Mouse (Mus musculus) neural tube, embryonic 11.5 days (tissue): ENCODE data around the gene Xkr8. TPM values are rescaled to one million over a fixed set of nuclear protein-coding genes. Genes with fewer than 3 reads are reported as not detected.
"Not testable (repeated sequence)": the region's sequence is repeated elsewhere in the genome, so short reads cannot be mapped to it uniquely, and the experiment has no call there.

Source experiments
- ATAC-seq: fragments of 200-750 bp; cut with Nextera tagmentation; 2 replicates; pipeline ENCODE4 v1.8.0; 2017; ENCODE audit warnings: moderate number of reproducible peaks, mild to moderate bottlenecking, moderate TSS enrichment, moderate library complexity; ENCODE audit not compliant: insufficient read depth, low FRiP score, low TSS enrichment
- DNase-seq: peaks from one replicate; pipeline ENCODE4 v3.0.0-alpha.2; 2015; ENCODE audit warnings: low spot score
- H3K27ac ChIP-seq: fragments of 300-500 bp; sonication (generic); 2 replicates; pipeline ENCODE4 v1.5.1; 2014; ENCODE audit warnings: low read depth, mild to moderate bottlenecking, low read length
- H3K27me3 ChIP-seq: fragments of 300-500 bp; sonication (generic); 2 replicates; pipeline ENCODE4 v1.6.1; 2014; ENCODE audit warnings: mild to moderate bottlenecking, low read length, mixed read lengths; ENCODE audit not compliant: control insufficient read depth, insufficient read depth
- H3K36me3 ChIP-seq: fragments of 300-500 bp; sonication (generic); 2 replicates; pipeline ENCODE4 v1.6.1; 2014; ENCODE audit warnings: mild to moderate bottlenecking, low read length, moderate library complexity, mixed read lengths; ENCODE audit not compliant: control insufficient read depth, insufficient read depth
- H3K4me1 ChIP-seq: fragments of 300-500 bp; sonication (generic); 2 replicates; pipeline ENCODE4 v1.6.1; 2014; ENCODE audit warnings: low read length, mixed read lengths; ENCODE audit not compliant: control insufficient read depth, insufficient read depth
- H3K4me2 ChIP-seq: fragments of 300-500 bp; sonication (generic); 2 replicates; pipeline ENCODE4 v1.6.1; 2014; ENCODE audit warnings: low read depth, mild to moderate bottlenecking, moderate library complexity
- H3K4me3 ChIP-seq: fragments of 300-500 bp; sonication (generic); 2 replicates; pipeline ENCODE4 v1.5.1; 2014; ENCODE audit warnings: low read depth, low read length
- H3K9ac ChIP-seq: fragments of 300-500 bp; sonication (generic); 2 replicates; pipeline ENCODE4 v1.6.1; 2014; ENCODE audit warnings: mild to moderate bottlenecking, low read length
- H3K9me3 ChIP-seq: fragments of 300-500 bp; sonication (generic); 2 replicates; pipeline ENCODE4 v1.6.1; 2016; ENCODE audit warnings: low read length; ENCODE audit not compliant: control insufficient read depth
- WGBS: fragments of 180-500 bp; shearing (Covaris S2); extraction: QIAGEN DNeasy Blood & Tissue Kit; methylation state at CpG from one replicate; pipeline ENCODE4 v1.1.7; 2014; 5-methylcytosine and 5-hydroxymethylcytosine counted together
- polyA plus RNA-seq: library from polyadenylated mRNA; unstranded; fragments of >200 nt; fragmentation: Nextera tagmentation; extraction: Ambion mirVana; gene quantifications from 2 replicates; pipeline ENCODE4 v1.2.1, GENCODE M21; 2014

The Xkr8 gene
- polyA plus RNA-seq, result 4.2 and 4.6 TPM in 2 replicates

DNA sequence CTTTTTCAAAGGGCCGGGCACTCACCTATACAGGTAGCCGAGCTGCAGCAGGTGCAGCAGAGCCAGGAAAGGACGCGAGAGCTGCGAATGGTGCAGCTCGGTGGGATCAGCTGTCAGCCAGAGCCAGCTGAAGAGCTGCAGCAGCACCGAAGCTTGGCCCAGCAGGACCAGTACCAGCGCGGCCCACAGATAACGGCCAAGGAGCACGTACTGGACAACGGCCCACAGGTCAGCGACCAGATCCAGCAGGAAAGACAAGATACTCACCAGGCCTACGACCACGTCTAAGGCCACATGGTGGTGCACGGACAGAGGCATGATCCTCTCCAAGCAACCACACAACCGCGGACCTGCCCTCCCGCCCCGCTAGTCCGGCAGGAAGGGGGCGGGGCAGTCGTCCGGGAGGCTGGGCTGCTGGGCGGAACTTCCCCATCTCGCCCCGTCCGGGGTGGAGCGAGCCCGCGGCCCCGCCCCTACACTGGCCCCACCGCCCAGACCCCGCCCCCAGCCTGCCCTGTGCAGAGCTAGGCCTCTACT, at the start of gene Xkr8:
Gene Xkr8 (minus strand): TSS at position 399 of the 537 bp plus-strand sequence.
- peak; percentile 89 for DNase-seq
- H3K27ac ChIP-seq, result no peak within 1 kb of the TSS

DNA sequence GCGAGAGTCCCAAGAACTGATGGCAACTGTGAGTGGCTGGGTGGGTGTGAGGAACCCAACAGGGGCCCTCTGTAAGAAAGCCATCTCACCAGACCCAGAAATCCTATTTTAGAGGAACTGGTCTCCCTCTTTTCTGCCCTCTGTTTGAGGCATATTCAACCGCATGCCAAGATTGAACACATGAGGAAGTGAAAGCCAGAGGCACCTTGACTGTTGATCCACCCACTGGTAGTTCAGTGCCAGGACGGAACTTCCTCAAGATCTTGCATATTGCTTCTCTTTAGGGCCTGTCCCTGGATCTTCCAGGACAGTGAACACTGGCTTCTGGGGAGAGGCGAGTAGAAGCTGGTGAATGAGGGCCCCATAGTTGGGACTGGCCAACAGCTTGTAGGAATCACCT, 47.9 kb upstream of the Xkr8 start:
- H3K4me3 ChIP-seq, result no peak overlapping the region
- WGBS, result 93% methylated on average over 4 of the region's 4 CpGs
- H3K4me2 ChIP-seq, result no peak overlapping the region
- DNase-seq (no peak), ATAC-seq (no peak)
- H3K4me1 ChIP-seq, result no peaks in the 10 kb centered on the region
- no peaks in the 10 kb centered on the region for H3K9me3 ChIP-seq
- no peaks in the 10 kb centered on the region for H3K27me3 ChIP-seq
- no peak overlapping the region for H3K9ac ChIP-seq
- H3K27ac ChIP-seq, result no peak overlapping the region
- peaks cover 20% of the 10 kb centered on the region for H3K36me3 ChIP-seq

More for the DNA sequence above, at the start of gene Xkr8:
- WGBS, result 2% methylated on average over 34 of the region's 34 CpGs
- no peaks in the 10 kb centered on the region for H3K27me3 ChIP-seq
- H3K4me2 ChIP-seq, result peak within 1 kb of the TSS; percentile 91
- peak within 1 kb of the TSS; percentile 49 for H3K4me3 ChIP-seq
- no peaks in the 10 kb centered on the region for H3K9me3 ChIP-seq
- ATAC-seq, result peak; percentile 88
- H3K4me1 ChIP-seq, result no peaks in the 10 kb centered on the region
- H3K9ac ChIP-seq, result peak within 1 kb of the TSS; percentile 63
- 0 out of 2 replicates have a peak, but pooled peaks cover 2% of the 10 kb centered on the region for H3K36me3 ChIP-seq

DNA sequence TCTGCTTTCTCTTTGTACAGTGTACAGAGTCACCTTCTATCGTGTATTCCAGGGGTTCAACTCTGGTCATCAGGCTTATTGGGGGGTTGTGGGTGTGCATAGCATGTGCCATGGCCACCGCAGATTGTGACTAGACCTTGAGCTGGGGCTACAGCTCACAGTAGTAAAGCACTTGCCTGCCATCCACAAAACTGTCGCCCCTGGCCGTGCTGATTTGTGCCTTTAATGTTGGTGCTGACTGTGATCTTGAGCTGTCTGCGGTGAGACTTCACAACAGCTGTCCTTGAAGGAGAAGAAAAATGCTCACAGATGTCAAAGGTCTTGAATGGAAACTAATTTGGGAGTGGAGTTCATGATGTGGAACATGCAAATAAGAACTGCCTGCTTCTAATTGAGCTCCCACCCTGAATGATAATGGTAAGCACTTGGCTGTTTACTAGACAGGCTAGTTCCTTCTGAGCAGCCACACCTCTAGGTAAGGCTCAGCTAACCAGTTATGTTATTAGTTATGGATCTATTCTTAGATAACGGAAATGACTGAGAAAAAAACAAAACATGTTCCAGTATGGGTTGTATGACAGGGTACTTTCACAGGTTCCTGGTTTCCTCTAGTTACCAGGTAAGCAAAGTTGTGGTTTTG, 46.3 kb upstream of the Xkr8 start:
- Histone ChIP-seq H3K9me3 (no peaks in the 10 kb centered on the region), H3K4me2 (no peak overlapping the region), H3K27me3 (no peaks in the 10 kb centered on the region), H3K4me3 (no peak overlapping the region), H3K9ac (no peak overlapping the region), H3K36me3 (peaks cover 22% of the 10 kb centered on the region), H3K4me1 (no peaks in the 10 kb centered on the region), H3K27ac (no peak overlapping the region)
- WGBS, result 95% methylated on average over 6 of the region's 6 CpGs
- DNase-seq (no peak), ATAC-seq (no peak)

DNA sequence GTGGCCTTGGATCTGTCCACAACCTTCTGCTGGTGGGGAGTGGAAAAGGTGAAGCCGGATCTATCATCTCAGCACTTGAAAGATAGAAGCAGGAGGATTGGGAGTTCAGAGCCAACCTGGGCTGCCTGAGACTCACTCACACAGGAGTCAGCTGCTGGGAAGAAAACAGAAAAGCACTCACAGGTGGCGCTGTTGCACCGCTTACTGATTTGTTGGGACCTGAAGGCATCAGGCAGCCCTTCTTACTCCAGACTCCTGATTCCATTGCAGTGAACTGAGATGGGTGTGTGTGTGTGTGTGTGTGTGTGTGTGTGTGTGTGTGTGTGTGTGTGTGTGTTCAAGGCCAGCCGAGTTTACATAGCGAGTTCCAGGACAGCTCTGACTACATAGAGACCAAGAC, 44.4 kb upstream of the Xkr8 start:
- Histone ChIP-seq H3K9ac (no peak overlapping the region), H3K4me2 (no peak overlapping the region), H3K9me3 (no peaks in the 10 kb centered on the region), H3K27ac (no peak overlapping the region), H3K4me3 (no peak overlapping the region), H3K4me1 (no peaks in the 10 kb centered on the region), H3K36me3 (peaks cover 28% of the 10 kb centered on the region), H3K27me3 (no peaks in the 10 kb centered on the region)
- no peak for ATAC-seq
- 91% methylated on average over 5 of the region's 5 CpGs for WGBS
- DNase-seq, result peak; percentile 51

DNA sequence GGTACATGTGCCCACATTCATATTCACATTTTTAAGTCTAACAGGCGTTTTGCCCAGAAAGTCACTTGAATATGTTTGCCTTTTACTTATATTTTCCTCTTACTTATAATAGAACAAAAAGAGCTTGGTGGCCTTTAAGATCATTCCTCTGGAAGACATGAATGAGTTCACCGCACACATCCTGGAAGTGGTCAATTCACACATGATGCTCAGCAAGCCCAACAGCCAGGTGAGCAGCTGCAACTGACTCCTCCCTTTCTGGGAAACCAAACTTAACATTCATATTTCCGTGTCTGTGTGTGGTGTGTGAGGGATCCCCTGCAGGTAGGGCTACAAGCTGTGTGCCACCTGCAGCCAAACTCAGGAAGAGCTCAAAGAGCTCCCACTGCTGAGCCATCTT, 42.6 kb upstream of the Xkr8 start:
- no peaks in the 10 kb centered on the region for H3K9me3 ChIP-seq
- no peaks in the 10 kb centered on the region for H3K27me3 ChIP-seq
- ATAC-seq (no peak), DNase-seq (no peak)
- no peak overlapping the region for H3K27ac ChIP-seq
- H3K4me2 ChIP-seq, result no peak overlapping the region
- WGBS, result 88% methylated on average over 3 of the region's 3 CpGs
- no peaks in the 10 kb centered on the region for H3K4me1 ChIP-seq
- peaks cover 28% of the 10 kb centered on the region for H3K36me3 ChIP-seq
- no peak overlapping the region for H3K4me3 ChIP-seq
- no peak overlapping the region for H3K9ac ChIP-seq

DNA sequence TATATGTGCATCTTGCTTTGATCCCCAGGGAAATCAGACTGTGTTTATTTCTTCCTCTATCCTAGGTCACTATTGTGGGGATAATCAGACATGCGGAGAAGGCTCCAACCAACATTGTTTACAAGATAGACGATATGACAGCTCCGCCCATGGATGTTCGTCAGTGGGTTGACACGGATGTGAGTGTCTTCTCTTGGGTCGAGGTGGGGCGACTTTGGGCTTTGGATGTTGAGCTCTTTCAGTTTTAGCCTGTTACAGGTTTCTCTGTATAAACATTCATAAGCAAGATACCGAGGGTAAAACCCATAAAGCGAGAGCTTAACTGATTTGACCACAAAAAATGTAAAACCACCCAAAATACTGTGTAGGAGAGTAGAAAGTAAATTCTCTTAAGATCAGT, 39.4 kb upstream of the Xkr8 start:
- no peaks in the 10 kb centered on the region for H3K27me3 ChIP-seq
- H3K9me3 ChIP-seq, result no peaks in the 10 kb centered on the region
- DNase-seq (no peak), ATAC-seq (no peak)
- no peak overlapping the region for H3K27ac ChIP-seq
- no peak overlapping the region for H3K4me2 ChIP-seq
- peaks cover 19% of the 10 kb centered on the region for H3K36me3 ChIP-seq
- peaks cover 4% of the 10 kb centered on the region; the same call in 1 of the 2 replicates for H3K4me1 ChIP-seq
- H3K4me3 ChIP-seq, result no peak overlapping the region
- 91% methylated on average over 9 of the region's 9 CpGs for WGBS
- H3K9ac ChIP-seq, result no peak overlapping the region

DNA sequence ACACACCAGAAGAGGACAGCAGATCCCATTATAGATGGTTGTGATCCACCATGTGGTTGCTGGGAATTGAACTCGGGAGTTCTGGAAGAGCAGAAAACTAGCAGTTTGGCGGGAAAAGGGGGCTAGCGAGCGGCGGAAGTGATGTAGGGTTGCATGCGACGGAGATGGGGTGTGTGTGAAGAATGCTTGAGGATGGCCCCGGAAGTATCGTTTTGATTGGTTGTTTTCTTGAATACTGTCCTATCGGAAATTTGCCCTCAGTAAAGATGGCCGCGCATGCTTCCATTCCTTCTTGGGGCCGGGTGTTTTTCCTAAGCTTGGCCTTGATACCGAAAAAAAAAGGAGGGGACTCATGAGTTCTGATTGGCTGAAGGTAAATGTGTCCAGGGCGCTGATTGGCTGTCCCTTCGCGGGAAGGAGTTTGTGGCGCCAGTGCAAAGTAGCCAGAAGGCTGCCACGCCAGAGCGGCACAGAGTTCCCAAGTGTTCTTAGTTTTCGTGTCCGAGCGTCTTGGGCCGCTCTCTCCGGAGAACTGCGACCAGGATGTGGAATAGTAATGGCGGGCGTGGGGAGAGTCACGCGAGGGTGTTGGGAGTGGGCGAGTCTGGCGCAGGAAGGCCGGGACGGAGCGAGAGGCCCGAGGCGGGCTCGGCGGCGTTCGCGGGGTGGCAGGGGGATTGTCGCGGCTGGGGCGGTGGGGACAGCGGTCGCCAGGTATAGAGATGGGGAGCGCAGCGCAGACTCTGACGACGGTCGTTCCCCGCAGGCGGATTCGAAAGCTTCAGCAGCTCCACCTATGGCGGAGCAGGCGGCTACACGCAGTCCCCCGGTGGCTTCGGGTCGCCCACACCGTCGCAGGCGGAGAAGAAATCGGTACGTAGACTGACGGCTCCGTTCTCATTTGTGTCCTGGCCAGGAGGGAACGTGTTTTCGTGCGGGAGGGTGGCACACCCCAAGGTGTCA, 35.8 kb upstream of the Xkr8 start, which contains the start of gene Rpa2:
Gene Rpa2 (plus strand): TSS at position 419 of the 963 bp plus-strand sequence.
- peak; percentile 94 for ATAC-seq
- Histone ChIP-seq H3K9ac (peak within 1 kb of the TSS; percentile 59), H3K4me1 (peaks cover 4% of the 10 kb centered on the region; the same call in 1 of the 2 replicates), H3K36me3 (peaks cover 6% of the 10 kb centered on the region; the same call in 1 of the 2 replicates), H3K4me2 (peak within 1 kb of the TSS; percentile 81), H3K9me3 (no peaks in the 10 kb centered on the region), H3K27me3 (no peaks in the 10 kb centered on the region), H3K27ac (no peak within 1 kb of the TSS), H3K4me3 (peak within 1 kb of the TSS; percentile 68)
- WGBS, result under 1% methylated on average over 71 of the region's 71 CpGs
- peak; percentile 98 for DNase-seq

DNA sequence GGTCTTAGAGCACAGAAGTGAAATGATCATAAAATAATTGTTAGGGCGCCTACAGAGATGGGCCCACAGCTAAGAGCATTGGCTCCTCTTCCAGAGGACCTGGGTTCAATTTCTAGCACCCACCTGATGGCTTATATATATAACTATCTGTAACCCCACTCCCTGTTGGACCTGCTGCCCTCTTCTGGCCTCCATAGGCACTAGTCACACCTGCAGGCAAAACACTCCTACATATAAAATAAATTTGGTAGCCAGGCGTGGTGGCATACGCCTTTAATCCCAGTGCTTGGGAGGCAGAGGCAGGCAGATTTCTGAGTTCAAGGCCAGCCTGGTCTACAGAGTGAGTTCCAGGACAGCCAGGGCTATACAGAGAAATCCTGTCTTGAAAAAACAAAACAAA, 30.8 kb upstream of the Xkr8 start:
- 91% methylated on average over 3 of the region's 3 CpGs for WGBS
- H3K9ac ChIP-seq, H3K9me3 ChIP-seq, ATAC-seq, H3K27me3 ChIP-seq, H3K27ac ChIP-seq, H3K4me2 ChIP-seq, H3K4me1 ChIP-seq, H3K36me3 ChIP-seq, H3K4me3 ChIP-seq, DNase-seq: not testable (repeated sequence)
